25 mouse cellular contexts compared by ENCODE assay signal in genomic region chr12:47128596-47128995, GRCm38 (mm10).
"Had no signal": no experiment of that assay in that cellular context is flagged by ENCODE, and none has a peak within 500 bp of the region (broad histone marks: within the 10 kb centered on the region; RNA-seq: fewer than 3 reads in every experiment).

No protein-coding gene starts in this region.

- H3K27me3 ChIP-seq: heart, embryonic 13.5 days; heart, embryonic 15.5 days; kidney, embryonic 15.5 days; limb, embryonic 13.5 days; limb, embryonic 15.5 days; liver, embryonic 12.5 days had no signal

- H3K4me1 ChIP-seq: heart, embryonic 13.5 days; heart, embryonic 15.5 days; kidney, embryonic 15.5 days; limb, embryonic 13.5 days; limb, embryonic 15.5 days; liver, embryonic 12.5 days had no signal

- H3K27ac ChIP-seq: heart, adult 2 months; heart, embryonic 13.5 days; heart, embryonic 15.5 days; hindbrain, embryonic 14.5 days; kidney, embryonic 15.5 days; kidney, postnatal 0 days; limb, embryonic 13.5 days; limb, embryonic 15.5 days; liver, embryonic 12.5 days; liver, embryonic 14.5 days had no signal

- H3K9ac ChIP-seq: heart, embryonic 13.5 days; heart, embryonic 15.5 days; hindbrain, embryonic 14.5 days; kidney, embryonic 15.5 days; limb, embryonic 13.5 days; limb, embryonic 15.5 days; liver, embryonic 12.5 days; liver, embryonic 14.5 days had no signal

- H3K4me3 ChIP-seq: heart, adult 2 months; heart, embryonic 13.5 days; heart, embryonic 15.5 days; kidney, embryonic 15.5 days; limb, embryonic 13.5 days; limb, embryonic 15.5 days; liver, embryonic 12.5 days had no signal

- ATAC-seq: hindbrain, embryonic 16.5 days; intestine, embryonic 16.5 days; liver, embryonic 12.5 days had no signal

- DNase-seq: gastrocnemius, postnatal 14 days; gastrocnemius, postnatal 36 days; heart, adult 11 months; heart, adult 2 months; heart, postnatal 14 days; heart, postnatal 36 days; kidney, adult 11 months; kidney, adult 2 months; kidney, adult 9 months; kidney, postnatal 14 days; kidney, postnatal 36 days; layer of hippocampus, adult 9-11 months; layer of hippocampus, postnatal 36 days had no signal

- H3K9me3 ChIP-seq: heart, embryonic 13.5 days; heart, embryonic 15.5 days; kidney, embryonic 15.5 days; limb, embryonic 13.5 days; limb, embryonic 15.5 days; liver, embryonic 12.5 days had no signal

- H3K4me2 ChIP-seq: heart, embryonic 11.5 days; heart, embryonic 13.5 days; heart, embryonic 15.5 days; hindbrain, embryonic 14.5 days; kidney, embryonic 15.5 days; limb, embryonic 13.5 days; limb, embryonic 15.5 days; liver, embryonic 12.5 days had no signal

- H3K36me3 ChIP-seq: heart, embryonic 13.5 days; heart, embryonic 15.5 days; kidney, embryonic 15.5 days; limb, embryonic 13.5 days; limb, embryonic 15.5 days; liver, embryonic 12.5 days had no signal
